ENCODE assay signal across 9 mouse cellular contexts in the genomic region with DNA sequence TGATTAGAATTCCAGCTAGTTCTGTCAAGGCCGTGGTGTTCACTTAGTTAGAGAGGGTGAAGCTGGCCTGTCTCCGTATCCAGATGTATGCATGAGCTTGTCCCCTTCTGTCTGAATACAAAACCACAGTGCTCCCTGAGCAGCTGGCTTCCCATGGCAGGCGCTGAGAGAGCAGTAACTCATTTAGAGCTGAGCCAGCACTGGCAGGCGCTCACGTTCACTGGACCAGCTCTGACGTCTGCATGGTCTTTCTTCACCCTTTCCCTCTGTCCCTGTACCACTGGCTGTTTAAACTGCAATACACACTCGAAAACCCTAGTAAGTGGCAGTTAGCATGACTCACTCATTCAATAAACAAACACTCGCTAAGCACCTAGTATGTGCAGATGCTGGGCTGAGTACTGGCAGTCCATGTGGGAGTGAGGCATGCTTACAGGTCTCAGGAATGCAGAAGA. TPM values are rescaled to one million over a fixed set of nuclear protein-coding genes. Genes with fewer than 3 reads are reported as not detected.
A peak's percentile ranks its signal among the peaks of the same experiment; 100 is the strongest.
DNase-seq lines count a peak whose midpoint lies in the region; ATAC-seq and TF ChIP-seq lines count a peak whose summit lies in the region.
"Had no signal": no experiment of that assay in that cellular context is flagged by ENCODE, and none has a peak within 500 bp of the region (broad histone marks: within the 10 kb centered on the region; RNA-seq: fewer than 3 reads in every experiment).

No protein-coding gene starts in this region.

- H3K4me3 ChIP-seq in liver, adult 2 months (ENCODE audit: insufficient read depth, low read depth, low read length), result no peak overlapping the region
- H3K4me3 ChIP-seq in liver, embryonic 11.5 days (ENCODE audit: low read depth, low read length), result no peak overlapping the region
- peak overlapping the region; percentile 54 for H3K4me3 ChIP-seq in gastrocnemius, adult 2 months
- no peak overlapping the region for H3K4me3 ChIP-seq in neural tube, embryonic 14.5 days (ENCODE audit: low read depth, low read length)
- H3K4me3 ChIP-seq: embryonic facial prominence, embryonic 12.5 days had no signal

- no peaks in the 10 kb centered on the region for H3K36me3 ChIP-seq in liver, adult 2 months (ENCODE audit: control insufficient read depth, insufficient read depth, low read length)
- no peaks in the 10 kb centered on the region for H3K36me3 ChIP-seq in liver, embryonic 11.5 days (ENCODE audit: control insufficient read depth, insufficient read depth, low read length)
- H3K36me3 ChIP-seq in neural tube, embryonic 14.5 days (ENCODE audit: control insufficient read depth, insufficient read depth, low read length), result no peaks in the 10 kb centered on the region
- H3K36me3 ChIP-seq: embryonic facial prominence, embryonic 12.5 days had no signal

- H3K4me1 ChIP-seq in liver, adult 2 months (ENCODE audit: control insufficient read depth, insufficient read depth, low read length), result peaks cover 9% of the 10 kb centered on the region
- H3K4me1 ChIP-seq in liver, embryonic 11.5 days (replicated peaks; ENCODE audit: control insufficient read depth, insufficient read depth, low read length), result no peaks in the 10 kb centered on the region
- H3K4me1 ChIP-seq in neural tube, embryonic 14.5 days (ENCODE audit: control insufficient read depth, insufficient read depth, low read length), result no peaks in the 10 kb centered on the region

- no peak for TF ChIP-seq CTCF in liver, adult 2 months (IDR thresholded peaks at IDR 0.05; ENCODE audit: low read depth, low read length)
- TF ChIP-seq CTCF in gastrocnemius, adult 2 months (IDR thresholded peaks at IDR 0.05), result no peak

- no peak overlapping the region for H3K9ac ChIP-seq in liver, adult 2 months (ENCODE audit: low read depth, low read length)
- H3K9ac ChIP-seq in liver, embryonic 11.5 days (ENCODE audit: low read depth, low read length), result no peak overlapping the region
- no peak overlapping the region for H3K9ac ChIP-seq in neural tube, embryonic 14.5 days (replicated peaks; ENCODE audit: low read depth, low read length)
- H3K9ac ChIP-seq: embryonic facial prominence, embryonic 12.5 days had no signal

- no peaks in the 10 kb centered on the region for H3K79me2 ChIP-seq in liver, adult 2 months (ENCODE audit: control insufficient read depth, insufficient read depth, low read length)

- no peaks in the 10 kb centered on the region for H3K27me3 ChIP-seq in liver, adult 2 months (ENCODE audit: control insufficient read depth, insufficient read depth, low read length)
- no peaks in the 10 kb centered on the region for H3K27me3 ChIP-seq in liver, embryonic 11.5 days (replicated peaks; ENCODE audit: control insufficient read depth, insufficient read depth, low read length)
- H3K27me3 ChIP-seq in neural tube, embryonic 14.5 days (ENCODE audit: control insufficient read depth, insufficient read depth, low read length), result no peaks in the 10 kb centered on the region
- H3K27me3 ChIP-seq: embryonic facial prominence, embryonic 12.5 days had no signal

- H3K27ac ChIP-seq in liver, adult 2 months (replicated peaks; ENCODE audit: insufficient read depth, low read depth, low read length), result no peak overlapping the region
- no peak overlapping the region for H3K27ac ChIP-seq in liver, embryonic 11.5 days (ENCODE audit: low read depth, low read length)
- peak overlapping the region; percentile 91 for H3K27ac ChIP-seq in gastrocnemius, adult 2 months
- no peak overlapping the region for H3K27ac ChIP-seq in neural tube, embryonic 14.5 days (ENCODE audit: low read depth, low read length)
- H3K27ac ChIP-seq: embryonic facial prominence, embryonic 12.5 days had no signal

- no peak for ATAC-seq in liver, embryonic 11.5 days (replicated peaks; ENCODE audit: low FRiP score)
- ATAC-seq in neural tube, embryonic 14.5 days (ENCODE audit: low read depth), result peak; percentile 73

- intact Hi-C loops in gastrocnemius, adult 2 months (cut with DNase I), result loop anchor here (1.0 to 5.0 kb wide), 4 partner anchors 34 to 302 kb away; partner anchors contain the start of gene Trib2

- no peak for TF ChIP-seq POLR2A in liver, adult 2 months (IDR thresholded peaks at IDR 0.05; ENCODE audit: extremely low read depth, insufficient read depth, low read length)

- H3K4me2 ChIP-seq in liver, embryonic 11.5 days, result no peak overlapping the region
- no peak overlapping the region for H3K4me2 ChIP-seq in neural tube, embryonic 14.5 days (ENCODE audit: low read depth, low read length)
- H3K4me2 ChIP-seq: embryonic facial prominence, embryonic 12.5 days had no signal

- peak; percentile 90 for DNase-seq in liver, adult 2 months (ENCODE audit: extremely low read depth, low read depth, low spot score)
- DNase-seq in liver, embryonic 11.5 days (ENCODE audit: low spot score), result no peak
- peak; percentile 87 for DNase-seq in gastrocnemius, adult 2 months
- peak; percentile 79 for DNase-seq in kidney, adult 9 months
- DNase-seq in layer of hippocampus, adult 9-11 months, result no peak
- DNase-seq in thymus, postnatal 14 days, result no peak
- no peak for DNase-seq in thymus, postnatal 4 days

- 38% methylated on average over 8 of the region's 8 CpGs for WGBS in liver, adult 2 months
- 72% methylated on average over 8 of the region's 8 CpGs for WGBS in liver, embryonic 11.5 days
- 45% methylated on average over 8 of the region's 8 CpGs for WGBS in neural tube, embryonic 14.5 days

- H3K9me3 ChIP-seq in liver, embryonic 11.5 days (ENCODE audit: control insufficient read depth, low read length), result no peaks in the 10 kb centered on the region
- no peaks in the 10 kb centered on the region for H3K9me3 ChIP-seq in neural tube, embryonic 14.5 days (ENCODE audit: control insufficient read depth, low read length)
- H3K9me3 ChIP-seq: embryonic facial prominence, embryonic 12.5 days had no signal

RNA-seq across cellular contexts. Expression of gene Trib2, which starts 33.7 kb away (rescaled TPM):
- total RNA-seq in liver, adult 2 months (2014; rRNA removed), result 2.2 and 2.3 TPM in 2 replicates
- polyA plus RNA-seq in liver, adult 2 months (2012; rRNA removed), result 0.81 and 1.0 TPM in 2 replicates
- polyA plus RNA-seq in liver, embryonic 11.5 days (2014; fragmentation: Nextera tagmentation; extraction: Ambion mirVana), result 6.4 and 9.4 TPM in 2 replicates
- total RNA-seq in gastrocnemius, adult 2 months (2021), result 10 to 100 TPM; 10.0 to 17.8 TPM
- polyA plus RNA-seq in neural tube, embryonic 14.5 days (2014; fragmentation: Nextera tagmentation; extraction: Ambion mirVana), result 145 and 166 TPM in 2 replicates

Comparison
In these comparisons a context has a peak if more than half of its experiments do, and no peak if none do; other contexts are left out.
1. DNase-seq: peak in liver, adult 2 months (single experiment), gastrocnemius, adult 2 months (single experiment) and kidney, adult 9 months (single experiment); none in liver, embryonic 11.5 days (single experiment), layer of hippocampus, adult 9-11 months (single experiment), thymus, postnatal 14 days (single experiment) and thymus, postnatal 4 days (single experiment).
2. RNA of gene Trib2, which starts 33.7 kb away (polyA plus RNA-seq): 145 to 166 TPM in neural tube, embryonic 14.5 days; 6.4 to 9.4 TPM in liver, embryonic 11.5 days and 0.81 to 1.0 TPM in liver, adult 2 months; every median in the first group is over 10 times any median in the second.